27 mouse cellular contexts compared by ENCODE assay signal in genomic region chr10:23840496-23840895, GRCm38 (mm10). TPM values are rescaled to one million over a fixed set of nuclear protein-coding genes. Genes with fewer than 3 reads are reported as not detected.
"Had no signal": no experiment of that assay in that cellular context is flagged by ENCODE, and none has a peak within 500 bp of the region (broad histone marks: within the 10 kb centered on the region; RNA-seq: fewer than 3 reads in every experiment).

No protein-coding gene starts in this region.

- DNase-seq: kidney, adult 2 months; kidney, postnatal 10 days; kidney, postnatal 36 days; layer of hippocampus, postnatal 36 days; left cerebral cortex, postnatal 4 days; liver, postnatal 0 days; lung, embryonic 14.5 days; midbrain, embryonic 14.5 days; right cerebral cortex, adult 18-20 months; right cerebral cortex, postnatal 14 days; right cerebral cortex, postnatal 4 days; thymus, adult 18-20 months; thymus, postnatal 36 days had no signal

- H3K4me1 ChIP-seq: limb, embryonic 12.5 days; limb, embryonic 15.5 days; neural tube, embryonic 12.5 days; stomach, embryonic 15.5 days had no signal

- H3K36me3 ChIP-seq: kidney, embryonic 15.5 days; limb, embryonic 12.5 days; limb, embryonic 15.5 days; neural tube, embryonic 12.5 days; stomach, embryonic 15.5 days had no signal

- H3K27ac ChIP-seq: kidney, embryonic 15.5 days; limb, embryonic 12.5 days; limb, embryonic 15.5 days; liver, embryonic 14.5 days; macrophage; neural tube, embryonic 12.5 days; stomach, embryonic 15.5 days had no signal

- H3K4me2 ChIP-seq: kidney, embryonic 15.5 days; limb, embryonic 12.5 days; limb, embryonic 15.5 days; liver, embryonic 11.5 days; lung, embryonic 14.5 days; midbrain, embryonic 11.5 days; neural tube, embryonic 12.5 days; stomach, embryonic 15.5 days had no signal

- H3K27me3 ChIP-seq: kidney, embryonic 15.5 days; limb, embryonic 12.5 days; limb, embryonic 15.5 days; neural tube, embryonic 12.5 days; stomach, embryonic 15.5 days had no signal

- H3K9ac ChIP-seq: kidney, embryonic 15.5 days; limb, embryonic 12.5 days; limb, embryonic 15.5 days; liver, embryonic 14.5 days; liver, postnatal 0 days; lung, embryonic 14.5 days; neural tube, embryonic 12.5 days; stomach, embryonic 15.5 days had no signal

- ATAC-seq: intestine, postnatal 0 days; liver, postnatal 0 days; lung, postnatal 0 days had no signal

- H3K4me3 ChIP-seq: kidney, embryonic 15.5 days; limb, embryonic 12.5 days; limb, embryonic 15.5 days; neural tube, embryonic 12.5 days; stomach, embryonic 15.5 days had no signal

- H3K9me3 ChIP-seq: kidney, embryonic 15.5 days; limb, embryonic 12.5 days; limb, embryonic 15.5 days; neural tube, embryonic 12.5 days; stomach, embryonic 15.5 days had no signal

RNA-seq across cellular contexts. Expression of gene Vnn3, which starts 10.8 kb away (rescaled TPM):
- total RNA-seq: megakaryocyte-erythroid progenitor cell, adult 5-6 weeks; midbrain, postnatal 0 days had no signal
- polyA plus RNA-seq: limb, embryonic 12.5 days; limb, embryonic 15.5 days; liver, embryonic 11.5 days; lung, embryonic 14.5 days; midbrain, embryonic 11.5 days; midbrain, embryonic 14.5 days; neural tube, embryonic 12.5 days had no signal

RNA-seq across cellular contexts. Expression of gene Vnn1, which starts 54.0 kb away (rescaled TPM):
- total RNA-seq: layer of hippocampus, adult 8-10 months; megakaryocyte-erythroid progenitor cell, adult 5-6 weeks; midbrain, postnatal 0 days had no signal
- polyA plus RNA-seq: macrophage had no signal
